Mouse (Mus musculus): ENCODE results near the gene Gpatch1. TPM values are rescaled to one million over a fixed set of nuclear protein-coding genes. Genes with fewer than 3 reads are reported as not detected.
"Not testable (repeated sequence)": the region's sequence is repeated elsewhere in the genome, so short reads cannot be mapped to it uniquely, and the experiment has no call there.

Gene Gpatch1
- polyA plus RNA-seq, 1 experiment: 6.0 TPM

DNA sequence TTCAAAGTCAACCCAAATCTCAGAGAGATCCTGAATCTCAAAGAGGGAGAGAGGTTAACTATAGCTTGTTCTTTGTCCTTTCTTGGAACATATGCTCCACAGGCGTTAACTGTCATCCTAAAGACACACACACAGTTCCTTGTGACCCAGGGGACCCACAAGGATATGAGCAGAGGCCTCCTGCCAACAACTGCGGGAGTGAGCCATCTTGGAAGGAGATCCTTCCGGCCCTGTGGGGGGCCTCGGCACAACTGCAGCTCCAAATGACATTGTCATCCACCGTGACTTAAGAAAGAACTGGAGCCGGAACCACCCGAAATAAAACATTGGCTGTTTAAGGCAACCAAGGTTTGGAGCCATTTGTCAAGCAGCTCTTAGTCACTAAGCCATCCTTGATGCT, 59.9 kb downstream of the Gpatch1 start:
- Histone ChIP-seq H3K4me1 (replicated peaks; ENCODE audit: control insufficient read depth, insufficient read depth, low read length) (no peaks in the 10 kb centered on the region; the same call in 1 of the 2 replicates), H3K4me3 (ENCODE audit: control insufficient read depth, insufficient read depth, low read length) (no peak overlapping the region), H3K27ac (ENCODE audit: control insufficient read depth, insufficient read depth, low read length) (no peak overlapping the region), H3K36me3 (ENCODE audit: control insufficient read depth, insufficient read depth, low read length) (no peaks in the 10 kb centered on the region), H3K27me3 (ENCODE audit: control insufficient read depth, insufficient read depth, low read length) (no peaks in the 10 kb centered on the region)
- 70% methylated on average over 7 of the region's 7 CpGs for whole genome bisulfite sequencing
- DNase-seq: no peak
- TF ChIP-seq CTCF (IDR thresholded peaks at IDR 0.05; ENCODE audit: borderline replicate concordance, control insufficient read depth, extremely low read depth, insufficient read depth, low read length, poor library complexity) (no peak), POLR2A (IDR thresholded peaks at IDR 0.05; ENCODE audit: control insufficient read depth, extremely low read depth, insufficient read depth, low read length, poor library complexity) (no peak)

GRCm38 (mm10) chr7:35252041-35252558, 66.1 kb downstream of the Gpatch1 start:
- no peak for DNase-seq
- H3K27ac ChIP-seq (ENCODE audit: control insufficient read depth, insufficient read depth, low read length): no peak overlapping the region
- TF ChIP-seq CTCF (IDR thresholded peaks at IDR 0.05; ENCODE audit: borderline replicate concordance, control insufficient read depth, extremely low read depth, insufficient read depth, low read length, poor library complexity): no peak
- no peak for TF ChIP-seq POLR2A (IDR thresholded peaks at IDR 0.05; ENCODE audit: control insufficient read depth, extremely low read depth, insufficient read depth, low read length, poor library complexity)
- WGBS: 16% methylated on average over 13 of the region's 13 CpGs
- no peaks in the 10 kb centered on the region for H3K36me3 ChIP-seq (ENCODE audit: control insufficient read depth, insufficient read depth, low read length)
- no peaks in the 10 kb centered on the region for H3K27me3 ChIP-seq (ENCODE audit: control insufficient read depth, insufficient read depth, low read length)
- H3K4me3 ChIP-seq (ENCODE audit: control insufficient read depth, insufficient read depth, low read length): no peak overlapping the region
- peaks cover 4% of the 10 kb centered on the region; the same call in 1 of the 2 replicates for H3K4me1 ChIP-seq (replicated peaks; ENCODE audit: control insufficient read depth, insufficient read depth, low read length)

GRCm38 (mm10) chr7:35237935-35238334, 80.3 kb downstream of the Gpatch1 start:
- not testable (repeated sequence) for H3K27me3 ChIP-seq (ENCODE audit: control insufficient read depth, insufficient read depth, low read length); H3K36me3 ChIP-seq (ENCODE audit: control insufficient read depth, insufficient read depth, low read length); DNase-seq; H3K4me3 ChIP-seq (ENCODE audit: control insufficient read depth, insufficient read depth, low read length); H3K27ac ChIP-seq (ENCODE audit: control insufficient read depth, insufficient read depth, low read length); H3K4me1 ChIP-seq (replicated peaks; ENCODE audit: control insufficient read depth, insufficient read depth, low read length)
- 66% methylated on average over 3 of the region's 3 CpGs for WGBS

GRCm38 (mm10) chr7:35235308-35235707, 82.9 kb downstream of the Gpatch1 start:
- Histone ChIP-seq H3K36me3 (ENCODE audit: control insufficient read depth, insufficient read depth, low read length) (no peaks in the 10 kb centered on the region), H3K27me3 (ENCODE audit: control insufficient read depth, insufficient read depth, low read length) (no peaks in the 10 kb centered on the region), H3K27ac (ENCODE audit: control insufficient read depth, insufficient read depth, low read length) (no peak overlapping the region), H3K4me3 (ENCODE audit: control insufficient read depth, insufficient read depth, low read length) (peak overlapping the region; percentile 19), H3K4me1 (replicated peaks; ENCODE audit: control insufficient read depth, insufficient read depth, low read length) (0 out of 2 replicates have a peak, but pooled peaks cover 2% of the 10 kb centered on the region)
- DNase-seq: peak; percentile 37
- 32% methylated on average over 9 of the region's 9 CpGs for WGBS
- TF ChIP-seq POLR2A (IDR thresholded peaks at IDR 0.05; ENCODE audit: control insufficient read depth, extremely low read depth, insufficient read depth, low read length, poor library complexity): no peak
- TF ChIP-seq CTCF (IDR thresholded peaks at IDR 0.05; ENCODE audit: borderline replicate concordance, control insufficient read depth, extremely low read depth, insufficient read depth, low read length, poor library complexity): no peak

- H3K36me3 ChIP-seq (ENCODE audit: control insufficient read depth, insufficient read depth, low read length): no peaks in the 10 kb centered on the region
- DNase-seq: peak; percentile 92
- 0 out of 2 replicates have a peak, but pooled peaks cover 2% of the 10 kb centered on the region for H3K4me1 ChIP-seq (replicated peaks; ENCODE audit: control insufficient read depth, insufficient read depth, low read length)
- H3K27me3 ChIP-seq (ENCODE audit: control insufficient read depth, insufficient read depth, low read length): no peaks in the 10 kb centered on the region
- TF ChIP-seq CTCF (IDR thresholded peaks at IDR 0.05; ENCODE audit: borderline replicate concordance, control insufficient read depth, extremely low read depth, insufficient read depth, low read length, poor library complexity): no peak
- TF ChIP-seq POLR2A (IDR thresholded peaks at IDR 0.05; ENCODE audit: control insufficient read depth, extremely low read depth, insufficient read depth, low read length, poor library complexity): peak; percentile 44; the same call in 1 of the 2 replicates
- H3K4me3 ChIP-seq (ENCODE audit: control insufficient read depth, insufficient read depth, low read length): peak overlapping the region; percentile 67
- peak overlapping the region; percentile 79 for H3K27ac ChIP-seq (ENCODE audit: control insufficient read depth, insufficient read depth, low read length)
- 2% methylated on average over 45 of the region's 45 CpGs for WGBS
Measured at GRCm38 (mm10) chr7:35234361-35235245, 83.6 kb downstream of the Gpatch1 start.

DNA sequence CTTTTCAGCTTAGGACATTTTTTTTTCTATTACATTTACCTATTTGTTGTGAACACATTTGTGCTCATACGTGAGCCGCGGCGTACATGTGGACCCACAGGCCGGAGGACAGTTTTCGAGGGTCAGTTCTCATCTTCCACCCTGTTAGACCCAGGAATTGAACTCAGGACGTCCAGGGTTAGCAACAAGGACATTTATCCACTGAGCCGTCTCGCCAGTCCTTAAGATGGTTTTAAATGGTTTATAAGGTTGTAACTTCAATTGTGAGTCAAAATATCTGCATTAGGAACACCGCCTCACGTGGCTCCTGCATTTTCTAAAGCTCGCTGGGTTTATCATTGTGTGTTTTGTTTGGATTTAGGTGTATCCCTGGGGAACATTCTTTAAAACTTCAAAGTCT, 84.4 kb downstream of the Gpatch1 start:
- TF ChIP-seq CTCF (IDR thresholded peaks at IDR 0.05; ENCODE audit: borderline replicate concordance, control insufficient read depth, extremely low read depth, insufficient read depth, low read length, poor library complexity) (no peak), POLR2A (IDR thresholded peaks at IDR 0.05; ENCODE audit: control insufficient read depth, extremely low read depth, insufficient read depth, low read length, poor library complexity) (no peak)
- no peaks in the 10 kb centered on the region for H3K36me3 ChIP-seq (ENCODE audit: control insufficient read depth, insufficient read depth, low read length)
- H3K27me3 ChIP-seq (ENCODE audit: control insufficient read depth, insufficient read depth, low read length): no peaks in the 10 kb centered on the region
- H3K4me3 ChIP-seq (ENCODE audit: control insufficient read depth, insufficient read depth, low read length): peak overlapping the region; percentile 59
- 0 out of 2 replicates have a peak, but pooled peaks cover 2% of the 10 kb centered on the region for H3K4me1 ChIP-seq (replicated peaks; ENCODE audit: control insufficient read depth, insufficient read depth, low read length)
- peak overlapping the region; percentile 79 for H3K27ac ChIP-seq (ENCODE audit: control insufficient read depth, insufficient read depth, low read length)
- 92% methylated on average over 12 of the region's 12 CpGs for WGBS
- DNase-seq: no peak
